Mouse (Mus musculus) kidney, adult 11 months (tissue): Measurements from ENCODE around the gene Vmn1r2.
"Not testable (repeated sequence)": the region's sequence is repeated elsewhere in the genome, so short reads cannot be mapped to it uniquely, and the experiment has no call there.

Source experiments
- DNase-seq: peaks from one replicate; pipeline ENCODE4 v3.0.0; 2022

The Vmn1r2 gene

GRCm38 (mm10) chr4:3167020-3167419, at the start of gene Vmn1r2:
TSS of gene Vmn1r2 (plus strand) at chr4:3167320.
- DNase-seq = not testable (repeated sequence)

- DNase-seq = not testable (repeated sequence)
Observed at GRCm38 (mm10) chr4:3147926-3148325, 19.2 kb upstream of the Vmn1r2 start.

GRCm38 (mm10) chr4:3153320-3153719, 13.8 kb upstream of the Vmn1r2 start:
- not testable (repeated sequence) for DNase-seq

GRCm38 (mm10) chr4:3164429-3164828, 2.7 kb upstream of the Vmn1r2 start:
- not testable (repeated sequence) for DNase-seq

GRCm38 (mm10) chr4:3165046-3165445, 2.1 kb upstream of the Vmn1r2 start:
- no peak for DNase-seq

GRCm38 (mm10) chr4:3174586-3174985, 7.5 kb downstream of the Vmn1r2 start:
- DNase-seq = not testable (repeated sequence)

- not testable (repeated sequence) for DNase-seq
Observed at GRCm38 (mm10) chr4:3175756-3176155, 8.6 kb downstream of the Vmn1r2 start.

GRCm38 (mm10) chr4:3176195-3176594, 9.1 kb downstream of the Vmn1r2 start:
- not testable (repeated sequence) for DNase-seq

GRCm38 (mm10) chr4:3176746-3177490, 9.8 kb downstream of the Vmn1r2 start:
- not testable (repeated sequence) for DNase-seq

GRCm38 (mm10) chr4:3185258-3185657, 18.1 kb downstream of the Vmn1r2 start, which contains the start of gene Vmn1r3:
TSS of gene Vmn1r3 (minus strand) at chr4:3185358.
- DNase-seq = not testable (repeated sequence)

GRCm38 (mm10) chr4:3209643-3210217, 42.6 kb downstream of the Vmn1r2 start:
- not testable (repeated sequence) for DNase-seq

GRCm38 (mm10) chr4:3213349-3213748, 46.2 kb downstream of the Vmn1r2 start:
- not testable (repeated sequence) for DNase-seq

- not testable (repeated sequence) for DNase-seq
Observed at GRCm38 (mm10) chr4:3216382-3216781, 49.3 kb downstream of the Vmn1r2 start.
